Mouse (Mus musculus) cortical plate, adult 2 months (tissue): ENCODE results near the gene Zbtb4. TPM values are rescaled to one million over a fixed set of nuclear protein-coding genes. Genes with fewer than 3 reads are reported as not detected.

ENCODE experiments used
- H3K27ac ChIP-seq: fragments of 200-500 bp; 2 replicates; pipeline ENCODE4 v1.5.1; 2012; ENCODE audit warnings: low read length, control low read depth, inconsistent platforms; ENCODE audit not compliant: insufficient read depth
- H3K4me1 ChIP-seq: fragments of 200-500 bp; 2 replicates; pipeline ENCODE4 v1.6.1; 2011; ENCODE audit warnings: low read length; ENCODE audit not compliant: control insufficient read depth, insufficient read depth
- H3K4me3 ChIP-seq: fragments of 200-500 bp; 2 replicates; pipeline ENCODE4 v1.5.1; 2011; ENCODE audit warnings: mild to moderate bottlenecking, low read length, control low read depth; ENCODE audit not compliant: insufficient read depth
- CTCF ChIP-seq: fragments of 200-500 bp; IDR thresholded peaks from 2 replicates; pipeline ENCODE4 v1.5.1; 2011; ENCODE audit warnings: mild to moderate bottlenecking, control low read depth, low read length; ENCODE audit not compliant: insufficient read depth; ENCODE audit errors: extremely low read depth
- POLR2A ChIP-seq: fragments of 200-500 bp; IDR thresholded peaks from 2 replicates; pipeline ENCODE4 v1.6.1; 2011; ENCODE audit warnings: mild to moderate bottlenecking, low read length, control low read depth; ENCODE audit not compliant: insufficient read depth; ENCODE audit errors: extremely low read depth
- polyA plus RNA-seq: library from polyadenylated mRNA; depleted of rRNA; stranded (reverse); fragments of >200 nt; gene quantifications from 2 replicates; pipeline ENCODE4 v1.2.3, GENCODE M21; 2012

The Zbtb4 gene
- polyA plus RNA-seq, 1 experiment = 56.7 TPM

DNA sequence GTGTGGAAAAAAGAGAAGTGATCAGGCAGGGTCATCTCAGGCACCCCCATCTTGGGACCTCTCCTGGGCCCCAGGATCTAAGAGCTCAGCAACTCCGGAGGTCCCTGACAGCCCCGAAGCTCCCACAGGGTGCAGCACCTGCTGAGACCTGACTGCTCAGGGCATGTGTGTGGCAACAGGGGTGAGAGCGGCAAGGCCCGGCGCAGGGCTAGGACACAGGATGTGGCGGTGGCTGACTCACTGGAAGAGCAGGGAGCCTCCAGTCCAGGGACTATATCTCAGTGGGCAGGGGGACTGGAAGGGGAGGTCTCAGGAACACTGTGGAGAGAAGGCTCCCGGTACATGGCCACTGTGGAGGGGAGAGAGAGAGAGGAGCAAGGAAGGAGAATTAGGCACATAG is 32.2 kb downstream of the Zbtb4 start:
- Histone ChIP-seq H3K4me3 (no peak overlapping the region), H3K27ac (no peak overlapping the region), H3K4me1 (peaks cover 1% of the 10 kb centered on the region; the same call in 1 of the 2 replicates)
- TF ChIP-seq POLR2A (no peak), CTCF (no peak)

DNA sequence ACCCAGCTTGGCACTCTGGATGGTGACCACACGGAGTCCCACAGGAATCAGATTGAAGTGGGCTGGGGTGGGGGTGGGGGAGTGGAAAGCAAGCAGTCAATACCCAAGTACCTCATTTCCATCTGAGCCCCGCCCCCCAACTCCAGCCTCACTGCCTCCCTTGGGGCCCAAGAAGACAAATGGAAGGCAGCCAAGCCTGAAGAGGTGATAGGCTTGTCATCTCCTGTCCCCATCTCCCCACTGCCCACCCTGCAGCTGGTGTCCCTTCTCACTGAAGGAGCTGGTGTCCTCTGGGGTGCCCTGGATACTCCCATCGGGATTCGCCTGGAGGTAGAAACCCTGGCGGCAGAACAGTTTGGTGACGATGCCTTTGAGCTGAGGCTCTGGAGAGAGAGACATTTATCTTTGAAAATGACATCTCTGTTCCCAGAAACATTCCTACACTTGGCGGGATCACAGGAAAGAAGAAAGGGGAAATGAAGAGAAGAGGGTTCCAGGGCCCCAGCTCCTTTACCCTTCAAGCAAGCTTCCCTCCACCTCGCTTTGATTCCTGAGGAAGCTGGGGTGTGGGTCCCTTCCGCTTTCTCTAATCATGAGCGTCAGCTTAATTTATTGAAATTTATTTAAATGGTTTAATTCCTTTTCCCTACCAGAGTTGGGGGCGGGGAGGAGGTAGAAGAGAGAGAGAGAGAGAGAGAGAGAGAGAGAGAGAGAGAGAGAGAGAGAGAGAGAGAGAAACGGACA is 33.9 kb downstream of the Zbtb4 start:
- peak overlapping the region; percentile 78; the same call in 1 of the 2 replicates for H3K4me3 ChIP-seq
- TF ChIP-seq CTCF = no peak
- no peak for TF ChIP-seq POLR2A
- H3K27ac ChIP-seq = 0 out of 2 replicates have a peak overlapping the region, but pooled peaks have one; percentile 41
- H3K4me1 ChIP-seq = peaks cover 1% of the 10 kb centered on the region; the same call in 1 of the 2 replicates

DNA sequence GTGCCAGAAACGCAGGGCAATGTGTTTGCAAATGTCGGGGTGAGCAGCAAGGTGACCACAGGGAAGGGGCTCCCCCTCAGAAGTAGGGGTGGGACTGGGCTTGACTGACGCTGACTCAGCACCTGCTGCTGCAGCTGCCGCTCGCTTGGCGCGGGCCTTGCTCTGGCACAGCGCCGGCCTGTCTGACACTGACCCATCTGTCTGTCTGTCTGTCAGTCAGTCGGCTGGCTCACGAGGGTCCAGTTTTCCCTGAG is 34.4 kb downstream of the Zbtb4 start:
- H3K4me3 ChIP-seq = peak overlapping the region; percentile 78; the same call in 1 of the 2 replicates
- 0 out of 2 replicates have a peak overlapping the region, but pooled peaks have one; percentile 41 for H3K27ac ChIP-seq
- TF ChIP-seq CTCF = no peak
- TF ChIP-seq POLR2A = no peak
- peaks cover 1% of the 10 kb centered on the region; the same call in 1 of the 2 replicates for H3K4me1 ChIP-seq

DNA sequence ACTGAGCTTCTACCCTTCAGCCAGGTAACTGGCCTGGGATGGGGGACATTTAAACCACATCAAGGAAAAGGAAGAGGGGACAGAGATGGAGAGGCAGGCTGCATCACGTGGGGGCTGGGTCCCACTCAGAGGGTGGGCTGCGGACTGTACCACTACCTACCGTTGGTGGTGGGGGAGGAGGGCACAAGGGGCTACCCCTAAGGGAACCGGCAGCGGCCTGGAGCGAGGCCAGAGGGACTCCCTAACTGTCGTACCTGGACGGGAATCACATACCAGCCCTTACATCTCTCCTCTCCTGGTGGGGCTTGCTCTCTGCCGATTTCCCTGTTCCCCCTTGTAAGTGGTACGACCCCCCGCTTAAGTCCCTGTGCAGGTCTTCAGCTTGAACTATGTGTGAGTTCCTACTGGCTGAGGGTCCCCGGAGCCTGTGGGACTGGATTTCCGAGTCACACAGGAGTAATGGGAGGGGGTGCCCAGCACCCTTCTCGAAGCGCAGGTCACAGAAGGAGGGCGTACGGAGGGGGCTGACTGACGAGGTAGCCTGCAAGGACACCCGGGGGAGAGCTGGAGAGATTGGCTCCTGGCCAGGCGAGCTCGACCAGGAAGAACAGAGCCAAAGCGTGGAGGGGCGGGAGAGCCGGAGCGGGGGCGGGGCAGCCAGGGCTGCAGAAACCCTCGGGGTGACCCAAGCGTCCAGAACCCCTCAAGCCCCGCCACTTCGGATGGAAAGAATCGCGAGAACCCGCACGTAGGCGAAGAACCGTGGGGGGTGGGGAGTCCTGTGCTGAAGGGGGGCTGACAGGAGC is 34.9 kb downstream of the Zbtb4 start:
- TF ChIP-seq CTCF (no peak), POLR2A (no peak; the same call in 1 of the 2 replicates)
- Histone ChIP-seq H3K4me1 (peaks cover 1% of the 10 kb centered on the region; the same call in 1 of the 2 replicates), H3K4me3 (peak overlapping the region; percentile 78), H3K27ac (0 out of 2 replicates have a peak overlapping the region, but pooled peaks have one; percentile 41)

DNA sequence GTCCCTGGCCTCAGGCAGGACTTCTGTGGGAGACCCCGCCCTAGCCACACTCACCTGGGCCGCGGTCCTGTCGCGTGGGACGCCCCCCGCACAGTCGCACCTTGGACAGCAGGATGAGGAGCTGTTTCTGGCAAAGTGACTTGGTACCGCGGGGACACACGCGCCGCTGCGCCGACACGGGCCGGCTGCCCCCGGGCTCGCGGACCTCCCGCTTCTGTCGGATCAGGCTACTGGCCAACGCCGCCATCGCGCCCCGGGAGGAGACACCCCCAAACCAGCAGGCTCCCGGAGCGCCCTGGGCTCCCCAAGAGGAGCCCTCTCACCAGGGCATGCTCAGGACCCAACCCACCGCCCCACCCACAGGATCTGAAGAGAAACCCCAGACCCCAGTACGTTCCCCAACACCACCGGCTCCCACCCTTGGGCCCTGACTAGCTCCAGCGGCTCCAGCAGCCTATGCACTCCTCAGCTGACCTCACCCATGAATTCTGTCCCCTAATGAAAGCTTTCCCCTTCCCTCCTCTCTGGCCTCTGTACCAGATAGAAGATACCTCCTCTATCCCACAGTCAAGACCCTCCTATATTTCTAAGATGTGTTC is 35.8 kb downstream of the Zbtb4 start, which contains the start of gene Fgf11:
TSS of gene Fgf11 (minus strand) at position 479 of the 599 bp plus-strand sequence.
- H3K4me3 ChIP-seq = peak within 1 kb of the TSS; percentile 78
- TF ChIP-seq CTCF (no peak), POLR2A (no peak)
- H3K4me1 ChIP-seq = peaks cover 1% of the 10 kb centered on the region; the same call in 1 of the 2 replicates
- peak within 1 kb of the TSS; percentile 72 for H3K27ac ChIP-seq

DNA sequence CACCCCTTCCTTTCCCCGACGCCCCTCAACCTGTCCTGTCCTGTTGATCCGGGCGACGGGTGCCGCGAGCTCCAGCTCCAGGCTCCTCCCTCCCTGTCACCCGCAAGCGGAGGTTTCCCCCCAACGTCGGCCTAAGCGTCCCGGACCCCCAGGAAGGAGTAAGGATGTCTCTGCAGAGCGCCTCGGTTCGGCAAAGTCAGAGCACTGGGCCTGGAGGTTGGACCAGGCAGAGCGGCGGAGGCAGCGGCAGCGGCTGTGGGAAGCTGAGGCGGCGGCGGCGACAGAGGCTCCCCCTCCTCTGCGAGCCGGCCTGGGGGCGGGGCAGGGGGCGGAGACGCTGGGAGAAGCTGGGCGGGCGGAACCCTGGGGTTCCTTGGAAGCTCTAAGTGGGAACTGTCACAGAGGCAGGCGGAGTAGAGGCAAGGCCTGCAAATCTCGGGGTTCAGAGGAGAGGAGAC is 37.0 kb downstream of the Zbtb4 start:
- H3K4me1 ChIP-seq = peaks cover 1% of the 10 kb centered on the region; the same call in 1 of the 2 replicates
- H3K4me3 ChIP-seq = peak overlapping the region; percentile 78
- H3K27ac ChIP-seq = peak overlapping the region; percentile 72
- TF ChIP-seq POLR2A = no peak
- no peak for TF ChIP-seq CTCF

DNA sequence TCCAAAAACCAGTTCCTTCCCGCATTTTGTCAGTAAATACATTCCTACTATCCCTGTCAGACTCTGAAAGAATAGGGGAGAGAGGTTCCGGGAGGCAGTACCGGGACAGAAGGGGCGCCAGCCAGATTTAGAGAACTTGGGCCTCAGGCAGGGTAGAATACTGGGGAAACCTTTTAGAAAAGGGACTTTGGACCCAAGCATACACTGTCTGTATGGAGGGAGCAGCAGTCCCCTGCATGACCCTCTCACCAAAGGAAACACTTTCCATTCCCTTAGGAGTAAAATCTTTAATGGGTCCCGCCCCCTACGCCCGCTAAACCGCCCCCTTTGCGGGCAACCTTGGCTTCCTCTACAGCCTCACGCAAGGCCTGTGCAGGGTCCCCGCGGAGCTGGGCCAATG is 37.6 kb downstream of the Zbtb4 start:
- Histone ChIP-seq H3K27ac (no peak overlapping the region), H3K4me3 (peak overlapping the region; percentile 78; the same call in 1 of the 2 replicates), H3K4me1 (peaks cover 1% of the 10 kb centered on the region; the same call in 1 of the 2 replicates)
- TF ChIP-seq CTCF (no peak), POLR2A (no peak)

DNA sequence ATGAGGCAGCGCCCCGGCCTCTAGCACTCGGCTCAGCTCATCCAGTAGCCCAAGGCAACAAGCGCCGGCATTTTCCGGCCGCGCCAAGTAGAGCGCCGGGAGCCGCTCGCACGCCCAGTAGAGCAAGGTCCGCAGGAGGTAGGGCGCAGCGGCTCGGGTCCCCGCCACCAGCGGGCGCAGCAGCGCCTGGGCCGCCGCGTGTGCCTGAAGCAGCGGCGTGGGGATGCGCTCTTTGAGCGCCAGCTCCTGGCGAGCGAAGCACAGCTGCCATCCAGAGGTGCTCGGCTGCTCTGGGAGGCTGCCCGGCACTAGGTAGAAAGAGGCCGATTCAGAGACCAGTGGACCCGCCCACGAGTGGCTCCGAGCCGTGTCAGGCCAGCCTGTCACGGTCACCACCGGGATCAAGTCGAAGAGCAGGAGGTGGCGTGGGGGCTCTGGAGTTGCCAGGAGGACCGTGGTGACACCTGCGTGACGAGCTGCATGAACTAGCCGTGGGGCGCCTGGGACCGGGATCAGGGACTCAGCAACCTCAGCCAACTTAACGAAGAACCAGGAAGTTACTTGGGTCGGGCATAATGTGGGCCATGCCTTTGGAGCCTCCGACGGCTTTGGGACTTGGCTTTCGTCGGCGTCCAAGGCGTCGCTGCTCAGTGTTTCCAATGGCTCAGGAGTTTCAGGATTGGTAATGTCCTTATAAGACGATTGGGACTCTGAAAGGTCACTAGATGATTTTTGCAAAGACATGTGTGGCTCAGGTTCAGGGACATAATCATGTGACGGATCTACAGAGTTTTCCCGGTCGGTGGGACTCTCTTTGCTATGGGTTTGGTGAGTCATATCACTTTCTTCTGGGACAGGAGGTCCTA is 38.3 kb downstream of the Zbtb4 start:
- peaks cover 1% of the 10 kb centered on the region; the same call in 1 of the 2 replicates for H3K4me1 ChIP-seq
- peak overlapping the region; percentile 78 for H3K4me3 ChIP-seq
- no peak overlapping the region for H3K27ac ChIP-seq
- no peak; the same call in 1 of the 2 replicates for TF ChIP-seq CTCF
